Mouse (Mus musculus) MEL (cell line): ENCODE results near the gene Flnc.

Experiments
- CTCF ChIP-seq, 3 experiments: IDR thresholded peaks in 2 of 3; conservative IDR thresholded peaks in 1 of 3; 2 replicates each; pipeline ENCODE4 v1.5.1; 2011 to 2012; ENCODE audit warnings: low read length in 3 of 3, low read depth in 2 of 3, mild to moderate bottlenecking in 2 of 3, improper control_type of control experiment in 1 of 3, inconsistent platforms in 1 of 3, mixed read lengths in 1 of 3, moderate library complexity in 1 of 3; ENCODE audit not compliant: control insufficient read depth in 1 of 3, insufficient read depth in 1 of 3, poor library complexity in 1 of 3, severe bottlenecking in 1 of 3
- EP300 ChIP-seq, 2 experiments: IDR thresholded peaks; 2 replicates each; pipeline ENCODE4 v1.6.1; 2011; ENCODE audit warnings: improper control_type of control experiment in 2 of 2, low read length in 2 of 2, low read depth in 1 of 2, mild to moderate bottlenecking in 1 of 2
- JUND ChIP-seq: IDR thresholded peaks from 2 replicates; pipeline ENCODE4 v1.6.1; 2011; ENCODE audit warnings: low read depth, mild to moderate bottlenecking, improper control_type of control experiment, low read length
- POLR2A ChIP-seq, 2 experiments: IDR thresholded peaks; 2 replicates each; pipeline ENCODE4 v1.6.1; 2011 to 2012; ENCODE audit warnings: low read length in 2 of 2, mild to moderate bottlenecking in 2 of 2, control low read depth in 1 of 2, improper control_type of control experiment in 1 of 2, low read depth in 1 of 2, moderate library complexity in 1 of 2; ENCODE audit not compliant: control insufficient read depth in 1 of 2, insufficient read depth in 1 of 2, poor library complexity in 1 of 2
- TCF12 ChIP-seq: IDR thresholded peaks from 2 replicates; pipeline ENCODE4 v1.6.1; 2014; ENCODE audit warnings: low read depth, mild to moderate bottlenecking, inconsistent platforms, low read length, improper control_type of control experiment, moderate library complexity
- ZKSCAN1 ChIP-seq: IDR thresholded peaks from 2 replicates; pipeline ENCODE4 v1.6.1; 2012; ENCODE audit warnings: low read depth, mild to moderate bottlenecking, inconsistent platforms, low read length, improper control_type of control experiment, moderate library complexity

- TF ChIP-seq CTCF (IDR thresholded peaks at IDR 0.05 in 2 of 3, conservative IDR thresholded peaks at IDR 0.05 in 1 of 3; ENCODE audit: control insufficient read depth in 1 of 3, insufficient read depth in 1 of 3, low read depth in 2 of 3, low read length in 3 of 3, poor library complexity in 1 of 3, severe bottlenecking in 1 of 3), result peak; percentile 79 to 89 (median 81)
- no peak for TF ChIP-seq TCF12
- TF ChIP-seq JUND, result no peak
- TF ChIP-seq POLR2A (IDR thresholded peaks at IDR 0.05; ENCODE audit: control insufficient read depth in 1 of 2, insufficient read depth in 1 of 2, low read depth in 1 of 2, low read length in 2 of 2, poor library complexity in 1 of 2), result no peak
- TF ChIP-seq EP300 (IDR thresholded peaks at IDR 0.05; ENCODE audit: low read depth in 1 of 2, low read length in 2 of 2), result no peak
- TF ChIP-seq ZKSCAN1, result no peak
These were observed 51.9 kb downstream of the Flnc start for GRCm38 (mm10) chr6:29484716-29485559.
